In genomic region chr17:29325831-29326230, GRCm38 (mm10) we compare ENCODE assay signal across 10 mouse cellular contexts. TPM values are rescaled to one million over a fixed set of nuclear protein-coding genes. Genes with fewer than 3 reads are reported as not detected.
A peak's percentile ranks its signal among the peaks of the same experiment; 100 is the strongest.
DNase-seq lines count a peak whose midpoint lies in the region; ATAC-seq lines count a peak whose summit lies in the region.
"Had no signal": no experiment of that assay in that cellular context is flagged by ENCODE, and none has a peak within 500 bp of the region (broad histone marks: within the 10 kb centered on the region; RNA-seq: fewer than 3 reads in every experiment).

No protein-coding gene starts in this region.

- peaks cover 19% of the 10 kb centered on the region for H3K4me1 ChIP-seq in neural tube, embryonic 11.5 days (ENCODE audit: control insufficient read depth, insufficient read depth, low read length)
- H3K4me1 ChIP-seq in forebrain, embryonic 14.5 days (ENCODE audit: control insufficient read depth, insufficient read depth, low read length) = peaks cover 19% of the 10 kb centered on the region
- peaks cover 29% of the 10 kb centered on the region for H3K4me1 ChIP-seq in limb, embryonic 12.5 days (replicated peaks)
- peaks cover 39% of the 10 kb centered on the region for H3K4me1 ChIP-seq in neural tube, embryonic 13.5 days (replicated peaks)

- H3K4me2 ChIP-seq in neural tube, embryonic 11.5 days (ENCODE audit: low read depth) = peak overlapping the region; percentile 62
- peak overlapping the region; percentile 49; the same call in 1 of the 2 replicates for H3K4me2 ChIP-seq in forebrain, embryonic 14.5 days (ENCODE audit: low read length)
- H3K4me2 ChIP-seq in limb, embryonic 12.5 days = peak overlapping the region; percentile 65
- H3K4me2 ChIP-seq in neural tube, embryonic 13.5 days = peak overlapping the region; percentile 58; the same call in 1 of the 2 replicates

- H3K4me3 ChIP-seq in neural tube, embryonic 11.5 days (ENCODE audit: low read depth, low read length) = peak overlapping the region; percentile 27; the same call in 1 of the 2 replicates
- H3K4me3 ChIP-seq in forebrain, embryonic 14.5 days (ENCODE audit: low read depth, low read length) = no peak overlapping the region
- peak overlapping the region; percentile 33; the same call in 1 of the 2 replicates for H3K4me3 ChIP-seq in limb, embryonic 12.5 days (replicated peaks)
- no peak overlapping the region for H3K4me3 ChIP-seq in neural tube, embryonic 13.5 days

- H3K27ac ChIP-seq in neural tube, embryonic 11.5 days (ENCODE audit: low read depth, low read length) = no peak overlapping the region
- no peak overlapping the region for H3K27ac ChIP-seq in forebrain, embryonic 14.5 days (ENCODE audit: low read depth, low read length)
- no peak overlapping the region for H3K27ac ChIP-seq in limb, embryonic 12.5 days
- H3K27ac ChIP-seq in neural tube, embryonic 13.5 days (replicated peaks) = peak overlapping the region; percentile 20; the same call in 1 of the 2 replicates

- H3K9me3 ChIP-seq in neural tube, embryonic 11.5 days (ENCODE audit: control insufficient read depth, low read length) = no peaks in the 10 kb centered on the region
- no peaks in the 10 kb centered on the region for H3K9me3 ChIP-seq in forebrain, embryonic 14.5 days (replicated peaks; ENCODE audit: control insufficient read depth, low read length)
- no peaks in the 10 kb centered on the region for H3K9me3 ChIP-seq in limb, embryonic 12.5 days
- H3K9me3 ChIP-seq in neural tube, embryonic 13.5 days = no peaks in the 10 kb centered on the region

- peak; percentile 31 for DNase-seq in neural tube, embryonic 11.5 days (ENCODE audit: low spot score)
- DNase-seq in neural tube, embryonic 10.5 days (ENCODE audit: extremely low spot score, low spot score) = no peak
- DNase-seq in forebrain, embryonic 14.5 days (ENCODE audit: low spot score) = no peak
- no peak for DNase-seq in layer of hippocampus, adult 8-10 months (ENCODE audit: low spot score in 2 of 2)
- DNase-seq in left cerebral cortex, adult 11 months (ENCODE audit: low spot score) = no peak
- no peak for DNase-seq in spleen, postnatal 10 days (ENCODE audit: low spot score in 2 of 2)
- DNase-seq: cerebellum, adult 9-10 months; kidney, adult 9 months had no signal

- H3K27me3 ChIP-seq in neural tube, embryonic 11.5 days (ENCODE audit: control insufficient read depth, insufficient read depth, low read length) = peaks cover 22% of the 10 kb centered on the region
- H3K27me3 ChIP-seq in forebrain, embryonic 14.5 days (replicated peaks; ENCODE audit: control insufficient read depth, insufficient read depth, low read length) = peaks cover 13% of the 10 kb centered on the region
- peaks cover 60% of the 10 kb centered on the region for H3K27me3 ChIP-seq in limb, embryonic 12.5 days
- H3K27me3 ChIP-seq in neural tube, embryonic 13.5 days = peaks cover 36% of the 10 kb centered on the region

- peak overlapping the region; percentile 60 for H3K9ac ChIP-seq in neural tube, embryonic 11.5 days (ENCODE audit: low read length)
- H3K9ac ChIP-seq in forebrain, embryonic 14.5 days (ENCODE audit: low read length) = no peak overlapping the region; the same call in 1 of the 2 replicates
- H3K9ac ChIP-seq in limb, embryonic 12.5 days (replicated peaks) = peak overlapping the region; percentile 59; the same call in 1 of the 2 replicates
- peak overlapping the region; percentile 59; the same call in 1 of the 2 replicates for H3K9ac ChIP-seq in neural tube, embryonic 13.5 days

- H3K36me3 ChIP-seq in neural tube, embryonic 11.5 days (ENCODE audit: control insufficient read depth, insufficient read depth, low read length) = no peaks in the 10 kb centered on the region
- H3K36me3 ChIP-seq in forebrain, embryonic 14.5 days (ENCODE audit: control insufficient read depth, insufficient read depth, low read length) = peaks cover 9% of the 10 kb centered on the region; the same call in 1 of the 2 replicates
- peaks cover 13% of the 10 kb centered on the region; the same call in 1 of the 2 replicates for H3K36me3 ChIP-seq in limb, embryonic 12.5 days
- peaks cover 10% of the 10 kb centered on the region for H3K36me3 ChIP-seq in neural tube, embryonic 13.5 days

- WGBS in neural tube, embryonic 11.5 days = 41% methylated on average over 13 of the region's 13 CpGs
- WGBS in forebrain, embryonic 14.5 days = 38% methylated on average over 13 of the region's 13 CpGs
- 56% methylated on average over 13 of the region's 13 CpGs for WGBS in limb, embryonic 12.5 days
- 41% methylated on average over 13 of the region's 13 CpGs for WGBS in neural tube, embryonic 13.5 days

- ATAC-seq in neural tube, embryonic 11.5 days (ENCODE audit: insufficient read depth, low FRiP score, low TSS enrichment) = no peak
- no peak for ATAC-seq in forebrain, embryonic 14.5 days
- no peak for ATAC-seq in limb, embryonic 12.5 days (ENCODE audit: insufficient number of reproducible peaks, insufficient read depth, low FRiP score, low TSS enrichment, low read depth)
- no peak for ATAC-seq in neural tube, embryonic 13.5 days (ENCODE audit: low read depth)

RNA-seq across cellular contexts. Expression of gene Pi16, which starts 8.4 kb away (rescaled TPM):
- polyA plus RNA-seq in neural tube, embryonic 11.5 days (2014; fragmentation: Nextera tagmentation; extraction: Ambion mirVana) = 0.23 and 0.36 TPM in 2 replicates
- 1.2 TPM in 2 replicates for polyA plus RNA-seq in forebrain, embryonic 14.5 days (2014; fragmentation: Nextera tagmentation; extraction: Ambion mirVana)
- polyA plus RNA-seq in limb, embryonic 12.5 days (2016; fragmentation: Nextera tagmentation; extraction: Ambion mirVana) = 0.38 and 0.51 TPM in 2 replicates
- 1.5 and 1.8 TPM in 2 replicates for polyA plus RNA-seq in neural tube, embryonic 13.5 days (2015; fragmentation: Nextera tagmentation; extraction: Ambion mirVana)
- total RNA-seq in layer of hippocampus, adult 8-10 months (2022) = 1 to 10 TPM in 2 of 4 experiments, under 1 TPM in 2; 0.83 to 1.3 (median 1.1) TPM

RNA-seq across cellular contexts. Expression of gene Mtch1, which starts 21.9 kb away (rescaled TPM):
- 402 and 441 TPM in 2 replicates for polyA plus RNA-seq in neural tube, embryonic 11.5 days (2014; fragmentation: Nextera tagmentation; extraction: Ambion mirVana)
- 418 and 521 TPM in 2 replicates for polyA plus RNA-seq in forebrain, embryonic 14.5 days (2014; fragmentation: Nextera tagmentation; extraction: Ambion mirVana)
- 368 and 379 TPM in 2 replicates for polyA plus RNA-seq in limb, embryonic 12.5 days (2016; fragmentation: Nextera tagmentation; extraction: Ambion mirVana)
- polyA plus RNA-seq in neural tube, embryonic 13.5 days (2015; fragmentation: Nextera tagmentation; extraction: Ambion mirVana) = 467 and 490 TPM in 2 replicates
- 100 to 1,000 TPM; 562 to 622 (median 577) TPM for total RNA-seq in layer of hippocampus, adult 8-10 months (2022)

RNA-seq across cellular contexts. Expression of gene Fgd2, which starts 34.9 kb away (rescaled TPM):
- polyA plus RNA-seq in neural tube, embryonic 11.5 days (2014; fragmentation: Nextera tagmentation; extraction: Ambion mirVana) = 2.8 and 3.5 TPM in 2 replicates
- 3.4 and 6.1 TPM in 2 replicates for polyA plus RNA-seq in forebrain, embryonic 14.5 days (2014; fragmentation: Nextera tagmentation; extraction: Ambion mirVana)
- 5.6 and 7.1 TPM in 2 replicates for polyA plus RNA-seq in limb, embryonic 12.5 days (2016; fragmentation: Nextera tagmentation; extraction: Ambion mirVana)
- polyA plus RNA-seq in neural tube, embryonic 13.5 days (2015; fragmentation: Nextera tagmentation; extraction: Ambion mirVana) = 3.7 and 4.2 TPM in 2 replicates
- total RNA-seq in layer of hippocampus, adult 8-10 months (2022) = 10 to 100 TPM in 2 of 4 experiments, 1 to 10 TPM in 2; 5.5 to 13.8 (median 10.3) TPM

RNA-seq across cellular contexts. Expression of gene BC004004, which starts 57.2 kb away (rescaled TPM):
- 62.2 and 69.4 TPM in 2 replicates for polyA plus RNA-seq in neural tube, embryonic 11.5 days (2014; fragmentation: Nextera tagmentation; extraction: Ambion mirVana)
- 116 and 123 TPM in 2 replicates for polyA plus RNA-seq in forebrain, embryonic 14.5 days (2014; fragmentation: Nextera tagmentation; extraction: Ambion mirVana)
- polyA plus RNA-seq in limb, embryonic 12.5 days (2016; fragmentation: Nextera tagmentation; extraction: Ambion mirVana) = 45.7 and 52.8 TPM in 2 replicates
- 98.2 and 125 TPM in 2 replicates for polyA plus RNA-seq in neural tube, embryonic 13.5 days (2015; fragmentation: Nextera tagmentation; extraction: Ambion mirVana)
- 100 to 1,000 TPM in 1 of 4 experiments, 10 to 100 TPM in 3; 85.3 to 108 (median 90.5) TPM for total RNA-seq in layer of hippocampus, adult 8-10 months (2022)

Comparison
In these comparisons a context has a peak if more than half of its experiments do, and no peak if none do; other contexts are left out.
1. H3K4me3 ChIP-seq: peak in neural tube, embryonic 11.5 days (single experiment) and limb, embryonic 12.5 days (single experiment); none in forebrain, embryonic 14.5 days (single experiment) and neural tube, embryonic 13.5 days (single experiment).
2. Peak in every context shown above with its lines, with median percentiles within 50 percentile points of each other: H3K4me2 ChIP-seq.